Comparison of ENCODE assay signal across 11 mouse cellular contexts in the genomic region with DNA sequence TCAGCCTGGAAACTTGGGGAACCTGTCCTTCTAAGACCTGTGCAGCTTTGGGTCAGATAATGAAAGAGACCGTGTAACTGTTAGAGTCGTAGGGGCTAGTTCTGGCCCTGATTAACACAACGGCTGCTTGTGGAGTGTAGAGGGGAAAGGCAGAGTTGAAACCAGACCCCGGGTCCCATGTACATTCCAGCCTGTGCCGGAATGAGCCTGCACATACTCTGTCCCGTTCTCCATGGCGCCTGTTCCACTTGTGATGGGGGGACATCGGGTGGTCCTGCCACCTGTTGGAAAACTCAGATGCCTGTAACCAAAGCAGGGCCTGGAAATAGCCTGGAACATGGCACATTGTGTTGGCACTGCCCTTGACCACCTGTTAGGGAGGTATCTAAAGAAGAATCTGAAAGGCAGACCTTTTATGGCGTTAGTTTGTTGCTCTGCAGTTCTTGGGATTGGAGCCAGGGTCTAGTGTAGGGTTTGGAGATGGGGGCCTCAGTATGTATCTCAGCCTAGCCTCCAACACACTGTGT.
"Had no signal": no experiment of that assay in that cellular context is flagged by ENCODE, and none has a peak within 500 bp of the region (broad histone marks: within the 10 kb centered on the region; RNA-seq: fewer than 3 reads in every experiment).

No protein-coding gene starts in this region.

- H3K9ac ChIP-seq: liver, embryonic 14.5 days; midbrain, embryonic 13.5 days; neural tube, embryonic 15.5 days had no signal

- DNase-seq: kidney, postnatal 10 days; kidney, postnatal 4 days; lung, adult 18-20 months; right cerebral cortex, adult 18-20 months; right cerebral cortex, postnatal 25 days; thymus, postnatal 14 days had no signal

- ATAC-seq: midbrain, embryonic 13.5 days had no signal

- H3K27me3 ChIP-seq: neural tube, embryonic 15.5 days had no signal

- H3K27ac ChIP-seq: layer of hippocampus, adult 2 months; liver, embryonic 14.5 days; midbrain, embryonic 13.5 days; neural tube, embryonic 15.5 days had no signal

- H3K9me3 ChIP-seq: midbrain, embryonic 13.5 days; neural tube, embryonic 15.5 days had no signal

- H3K4me3 ChIP-seq: layer of hippocampus, adult 2 months; midbrain, embryonic 13.5 days; myocyte; neural tube, embryonic 15.5 days had no signal

- H3K4me2 ChIP-seq: midbrain, embryonic 13.5 days; neural tube, embryonic 15.5 days had no signal

- H3K36me3 ChIP-seq: midbrain, embryonic 13.5 days; neural tube, embryonic 15.5 days had no signal
